Mouse (Mus musculus) frontal cortex, postnatal 14 days (tissue): ENCODE measurements around the gene Hspe1.
"Not testable (repeated sequence)": the region's sequence is repeated elsewhere in the genome, so short reads cannot be mapped to it uniquely, and the experiment has no call there.

Source experiments
- DNase-seq, 2 experiments: peaks; one replicate each; pipeline ENCODE4 v3.0.0; 2022; ENCODE audit warnings: low spot score in 2 of 2

The Hspe1 gene

DNA sequence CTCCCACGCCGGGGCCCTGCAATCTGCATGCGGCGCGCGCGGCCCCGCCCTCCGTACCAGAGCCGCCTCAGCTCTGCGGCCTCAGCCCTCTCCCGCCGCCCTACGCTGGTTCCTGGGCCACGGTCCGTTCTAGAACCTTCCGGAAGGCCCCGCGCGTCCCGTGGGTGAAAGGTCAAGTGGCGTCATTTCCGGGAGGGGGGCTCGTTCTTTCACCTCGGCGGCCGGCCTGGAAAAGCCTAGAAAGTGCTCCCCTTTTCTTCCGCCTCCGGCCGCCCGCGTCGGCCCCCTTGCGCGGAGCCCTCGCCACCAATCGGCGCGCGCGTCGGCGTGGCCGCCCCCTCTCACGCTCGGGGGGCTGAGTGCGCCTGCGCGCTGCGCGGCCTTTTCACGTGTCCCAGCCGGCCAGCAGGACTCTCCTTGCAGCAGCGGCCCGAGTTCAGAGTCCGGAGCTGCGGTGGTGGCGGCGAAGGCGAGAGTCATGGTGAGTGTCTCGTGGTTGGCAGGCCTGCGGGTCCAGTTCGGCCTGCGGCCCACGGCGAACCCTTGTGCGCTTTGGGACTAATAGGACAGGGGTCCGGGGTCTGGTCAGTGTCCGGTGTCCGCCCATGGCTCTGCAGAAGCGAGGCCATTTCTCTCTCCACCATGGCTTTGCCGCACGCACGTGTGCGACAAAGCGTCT lies at the start of gene Hspe1, which contains the start of gene Hspd1:
Gene Hspe1, plus strand, starts transcription at position 201 of the 679 bp plus-strand sequence.
Gene Hspd1, minus strand, starts transcription at position 312 of the 679 bp plus-strand sequence.
- DNase-seq: peak; percentile 97

DNA sequence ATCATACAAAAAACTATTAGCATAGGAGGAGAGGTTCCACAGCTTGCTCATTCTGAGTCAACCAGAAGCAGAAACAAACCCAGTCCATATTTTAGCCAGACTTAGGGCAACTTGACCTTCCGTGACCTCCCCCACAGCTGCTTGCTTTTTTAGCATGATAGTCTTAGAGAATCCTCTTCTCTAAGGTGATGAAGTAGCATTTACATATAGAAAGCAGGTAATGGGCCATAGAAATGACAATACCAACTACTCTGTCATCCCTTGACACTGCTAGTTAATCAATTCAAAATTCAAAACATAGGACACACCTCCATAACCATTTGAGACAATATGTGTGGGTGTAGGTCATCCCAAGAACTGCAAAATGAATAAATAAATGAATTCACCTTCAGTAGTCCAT lies 48.0 kb upstream of the Hspe1 start:
- DNase-seq: no peak

GRCm38 (mm10) chr1:55041691-55042090 lies 46.2 kb upstream of the Hspe1 start:
- DNase-seq: no peak

- DNase-seq: no peak
Observed at GRCm38 (mm10) chr1:55042246-55042645, 45.7 kb upstream of the Hspe1 start.

DNA sequence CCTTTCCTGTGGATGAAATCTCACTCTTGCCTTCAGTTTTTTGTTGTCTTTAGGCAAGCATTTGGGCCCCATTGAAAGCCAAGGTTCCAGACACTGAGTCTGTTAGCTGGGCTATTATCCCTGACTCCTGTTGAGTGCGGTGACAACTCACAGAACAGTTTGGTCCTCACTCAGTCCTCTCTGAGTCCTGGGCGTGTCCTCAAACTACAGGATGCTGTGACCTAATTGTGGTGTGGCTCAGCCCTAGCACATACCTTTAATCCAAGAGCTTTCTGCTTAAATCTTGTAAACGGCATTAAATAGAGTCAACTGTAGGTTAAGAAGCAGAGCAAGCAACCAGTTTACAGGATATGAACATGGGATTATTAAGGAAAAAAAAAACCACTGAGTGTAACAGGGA lies 44.8 kb upstream of the Hspe1 start:
- DNase-seq: no peak

DNA sequence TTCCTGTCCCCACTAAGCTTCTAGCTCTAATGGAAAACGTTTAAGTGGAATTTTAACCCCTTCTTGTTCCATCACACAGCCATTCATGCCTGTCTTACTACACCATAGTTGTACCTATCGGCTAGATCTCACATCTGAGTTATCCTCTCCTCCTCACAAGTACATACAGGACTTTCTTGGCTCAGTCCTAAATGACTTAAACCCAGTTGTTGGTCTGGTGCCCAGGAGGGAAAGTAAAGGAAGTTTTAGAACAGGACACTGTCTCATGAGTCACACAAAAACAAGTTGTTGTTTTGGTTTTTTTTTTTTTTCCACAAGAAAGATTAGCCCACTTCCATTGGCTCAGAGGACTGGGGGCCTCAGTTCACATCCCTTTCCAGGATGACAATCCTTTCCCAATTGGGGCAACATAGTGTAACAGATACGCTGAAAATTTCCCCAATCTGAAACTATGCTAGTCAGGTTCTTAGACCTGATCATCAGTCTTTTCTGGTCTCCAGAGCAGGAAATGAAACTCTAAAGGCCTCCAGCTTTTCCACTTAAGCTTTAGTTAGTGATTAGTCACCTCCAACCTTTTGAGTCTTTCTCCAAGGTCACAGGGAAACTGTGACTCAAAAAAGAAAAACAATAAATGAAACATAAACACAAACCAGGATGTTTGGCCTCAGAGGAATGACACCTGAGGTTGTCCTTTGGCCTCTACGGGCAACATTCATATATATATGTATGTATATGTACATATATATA lies 38.9 kb upstream of the Hspe1 start:
- no peak for DNase-seq

DNA sequence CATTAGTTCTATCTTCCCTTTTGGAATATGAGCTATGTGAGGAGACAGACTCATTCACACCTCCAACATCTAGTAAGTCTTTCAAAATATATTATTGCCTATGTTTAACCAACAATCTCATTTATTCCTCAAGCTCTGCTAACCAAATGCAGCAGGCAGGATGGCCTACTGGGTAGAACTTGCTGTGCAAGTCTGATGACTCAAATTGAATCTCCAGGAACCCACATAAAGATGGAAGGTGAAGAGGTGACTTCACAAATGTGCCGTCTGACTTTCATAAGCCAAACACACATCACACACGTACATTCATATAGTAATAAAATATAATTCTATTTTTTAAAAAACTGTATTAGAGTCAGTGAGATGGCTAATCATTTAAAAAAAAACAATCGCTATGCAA lies 36.3 kb upstream of the Hspe1 start:
- no peak for DNase-seq

- peak; percentile 99 for DNase-seq
Observed at GRCm38 (mm10) chr1:55052355-55052953, 35.5 kb upstream of the Hspe1 start, which contains the start of gene Coq10b. Gene Coq10b (plus strand): TSS chr1:55052770.

DNA sequence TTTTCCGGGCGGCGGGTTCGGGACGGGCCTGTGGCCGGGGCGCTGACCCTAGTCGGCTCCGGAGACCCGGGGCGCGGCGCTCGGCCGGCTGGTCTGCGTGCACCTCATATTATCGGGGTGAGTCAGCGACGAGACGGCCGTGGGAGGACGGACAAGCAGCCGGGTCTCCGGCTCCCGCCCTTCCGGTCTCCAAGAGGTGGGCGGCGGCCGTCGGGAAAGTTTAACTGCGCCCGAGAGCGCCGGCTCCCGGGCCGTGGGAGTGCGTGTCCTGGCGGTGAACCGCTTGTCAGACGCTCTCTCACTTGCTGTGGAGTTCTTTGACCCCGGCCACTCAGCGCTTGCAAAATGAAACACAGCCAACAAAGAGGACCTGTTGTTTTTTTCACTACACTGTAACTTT lies 34.9 kb upstream of the Hspe1 start:
- DNase-seq: no peak

DNA sequence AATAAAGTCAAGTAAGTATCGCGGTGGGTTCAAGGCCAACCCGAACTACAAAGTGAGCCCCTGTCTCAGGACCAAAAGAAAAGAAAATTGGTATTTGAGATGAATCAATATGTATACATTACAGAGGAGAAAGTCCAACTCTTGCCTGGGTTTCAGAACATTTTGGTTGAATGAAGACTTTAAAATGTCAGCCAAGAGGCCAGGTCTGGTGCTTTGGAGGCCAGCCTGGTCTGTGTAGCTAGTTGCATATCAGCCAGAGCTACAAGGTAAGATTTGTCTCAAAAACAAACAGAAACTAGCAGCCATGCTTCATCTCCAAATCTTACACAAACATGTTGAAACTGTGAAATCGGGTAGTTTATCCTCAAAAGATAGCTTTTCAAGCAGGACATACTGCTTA lies 34.3 kb upstream of the Hspe1 start:
- no peak for DNase-seq

GRCm38 (mm10) chr1:55055322-55056115 lies 32.4 kb upstream of the Hspe1 start:
- DNase-seq: no peak

DNA sequence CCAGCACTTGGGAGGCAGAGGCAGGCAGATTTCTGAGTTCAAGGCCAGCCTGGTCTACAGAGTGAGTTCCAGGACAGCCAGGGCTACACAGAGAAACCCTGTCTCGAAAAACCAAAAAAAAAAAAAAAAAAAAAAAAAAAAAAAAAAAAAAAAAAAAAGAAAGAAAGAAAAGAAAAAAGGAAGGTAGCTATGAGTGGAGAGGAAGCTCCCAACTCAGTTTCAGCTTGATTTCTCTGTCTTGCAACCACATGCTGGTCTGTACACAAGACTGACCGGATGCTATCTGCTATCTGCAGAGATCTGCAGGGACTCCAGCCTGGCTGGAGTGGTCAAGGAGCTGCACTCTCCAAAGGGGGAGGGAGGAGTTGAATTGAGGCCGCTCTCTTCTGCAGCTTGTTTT lies 29.5 kb upstream of the Hspe1 start:
- not testable (repeated sequence) for DNase-seq

- DNase-seq: no peak
Observed at GRCm38 (mm10) chr1:55061099-55061498, 26.8 kb upstream of the Hspe1 start.

DNA sequence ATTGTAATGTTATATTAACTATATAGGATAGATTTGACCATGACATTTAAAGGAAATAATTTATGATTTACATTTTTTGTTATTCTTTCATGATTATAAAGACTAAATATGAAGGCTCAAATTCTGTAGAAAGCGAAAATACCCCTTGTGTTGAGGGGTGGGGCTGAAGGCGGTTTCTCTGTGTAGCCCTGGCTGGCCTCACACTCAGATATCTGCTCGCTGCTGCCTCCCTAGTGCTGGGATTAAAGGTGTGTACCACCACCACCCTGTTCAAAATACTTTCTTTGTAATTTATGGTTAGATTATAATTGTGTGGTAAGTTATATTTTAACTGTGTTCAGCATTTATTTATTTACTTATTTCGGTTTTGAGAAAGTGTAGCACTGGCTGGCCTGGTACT lies 26.2 kb upstream of the Hspe1 start:
- no peak for DNase-seq

GRCm38 (mm10) chr1:55072328-55072727 lies 15.6 kb upstream of the Hspe1 start:
- not testable (repeated sequence) for DNase-seq

- DNase-seq: no peak
Observed at GRCm38 (mm10) chr1:55074757-55075156, 13.2 kb upstream of the Hspe1 start.

- DNase-seq: no peak
Observed at GRCm38 (mm10) chr1:55075652-55076394, 12.1 kb upstream of the Hspe1 start.

GRCm38 (mm10) chr1:55076395-55076743 lies 11.6 kb upstream of the Hspe1 start:
- DNase-seq: no peak

DNA sequence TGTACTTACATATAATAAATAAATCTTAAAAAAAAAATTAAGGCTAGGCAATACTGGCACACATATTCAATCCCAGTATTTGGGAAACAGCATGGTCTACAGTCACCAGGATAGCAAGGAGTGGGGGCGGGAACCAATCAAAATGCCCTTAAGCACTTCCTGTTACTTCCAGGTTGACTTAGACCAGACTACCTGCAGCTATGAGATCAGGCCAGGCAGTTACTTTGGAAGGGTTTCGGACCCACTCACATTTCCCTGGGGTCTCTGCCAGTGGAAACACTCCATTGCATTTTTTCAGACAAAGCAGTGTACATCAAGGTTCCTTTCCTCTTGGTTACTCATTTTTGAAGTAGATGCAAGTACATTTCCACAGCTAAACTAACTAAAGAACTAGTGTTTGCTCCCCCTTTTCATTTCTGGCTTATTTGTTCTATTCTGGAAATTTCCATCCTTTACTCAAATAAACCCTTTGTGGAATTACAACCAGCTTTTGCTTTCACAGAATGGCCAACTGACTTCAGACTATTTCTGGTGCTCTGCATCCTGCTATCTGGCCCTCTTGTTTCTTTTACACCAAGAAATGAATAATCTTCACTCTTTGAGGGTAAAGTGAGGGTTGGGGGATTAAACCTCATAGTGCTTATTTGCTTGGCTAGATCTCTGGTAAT lies 10.9 kb upstream of the Hspe1 start:
- DNase-seq: no peak

- no peak for DNase-seq
Observed at GRCm38 (mm10) chr1:55079677-55080076, 8.3 kb upstream of the Hspe1 start.

- no peak for DNase-seq
Observed at GRCm38 (mm10) chr1:55082106-55082505, 5.8 kb upstream of the Hspe1 start.
